Mouse (Mus musculus) liver, adult 2 months (tissue): ENCODE results near the gene Brd3os.

Experiments
- CTCF ChIP-seq: fragments of 200-500 bp; IDR thresholded peaks from 2 replicates; pipeline ENCODE4 v1.5.1; 2011; ENCODE audit warnings: low read depth, low read length, control low read depth
- POLR2A ChIP-seq: fragments of 200-500 bp; IDR thresholded peaks from 2 replicates; pipeline ENCODE4 v1.6.1; 2011; ENCODE audit warnings: low read length, control low read depth; ENCODE audit not compliant: insufficient read depth; ENCODE audit errors: extremely low read depth

- TF ChIP-seq CTCF (no peak), POLR2A (no peak)
Measured at GRCm38 (mm10) chr2:27416425-27416824, 25.7 kb upstream of the Brd3os start.
